Mouse (Mus musculus) cerebellum, adult (tissue): ENCODE data around the gene Polr2e.

Source experiments
- ATAC-seq: cut with Nextera tagmentation; 2 replicates; pipeline ENCODE4 v1.9.2; 2017; ENCODE audit warnings: mild to moderate bottlenecking, moderate library complexity, mixed read lengths; ENCODE audit not compliant: insufficient number of reproducible peaks, low FRiP score, low TSS enrichment

Polr2e gene

DNA sequence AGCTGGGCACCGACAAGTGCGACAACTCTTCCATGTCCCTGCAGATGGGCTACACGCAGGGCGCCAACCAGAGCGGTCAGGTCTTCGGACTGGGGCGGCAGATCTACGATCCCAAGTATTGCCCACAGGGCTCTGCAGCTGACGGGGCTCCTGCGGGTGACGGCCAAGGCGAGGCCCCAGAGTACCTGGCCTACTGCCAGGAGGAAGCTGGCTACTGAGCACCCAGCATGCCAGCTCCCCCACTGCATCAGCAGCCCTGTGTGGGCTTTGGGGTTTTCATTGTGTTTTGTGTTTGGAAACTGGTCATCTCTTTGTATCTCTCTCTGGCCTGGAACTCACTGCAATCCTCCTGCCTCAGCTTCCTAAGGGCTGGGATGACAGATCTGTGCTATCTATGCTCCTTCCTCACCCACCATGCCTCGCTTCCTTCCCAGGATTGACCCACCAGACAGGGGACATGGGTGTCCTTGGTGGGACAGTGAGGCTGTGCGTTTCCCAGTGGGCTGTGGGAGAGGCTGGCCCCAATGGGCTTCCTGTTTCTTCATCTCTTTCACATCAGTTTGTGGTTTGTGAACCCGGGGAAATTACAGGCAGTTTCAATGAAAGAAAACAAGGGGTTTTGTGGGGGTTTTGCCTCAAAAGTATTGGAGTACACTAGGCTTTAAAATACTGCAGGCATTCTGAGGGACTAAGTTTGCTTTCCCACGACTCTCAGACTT is 45.0 kb downstream of the Polr2e start:
- no peak for ATAC-seq

DNA sequence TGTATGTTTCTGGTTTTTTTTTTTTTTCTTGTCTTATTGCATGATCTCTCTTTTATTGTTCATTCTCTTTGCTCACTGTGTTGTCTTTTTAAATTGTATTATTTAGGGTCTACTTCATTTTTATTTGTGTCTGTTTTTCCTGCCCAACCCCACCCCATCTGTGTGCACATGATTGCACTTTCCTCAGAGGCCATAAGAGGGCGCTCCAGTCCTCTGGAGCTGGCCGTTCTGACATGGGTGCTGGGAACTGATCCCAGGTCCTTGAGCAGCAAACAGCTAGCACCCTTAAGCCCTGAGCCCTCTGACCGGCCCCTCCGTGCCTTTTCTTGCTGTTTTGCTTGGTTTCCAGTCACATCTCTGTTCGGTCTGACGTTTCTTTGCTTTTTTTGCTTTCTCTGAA is 48.0 kb downstream of the Polr2e start:
- ATAC-seq, result no peak

DNA sequence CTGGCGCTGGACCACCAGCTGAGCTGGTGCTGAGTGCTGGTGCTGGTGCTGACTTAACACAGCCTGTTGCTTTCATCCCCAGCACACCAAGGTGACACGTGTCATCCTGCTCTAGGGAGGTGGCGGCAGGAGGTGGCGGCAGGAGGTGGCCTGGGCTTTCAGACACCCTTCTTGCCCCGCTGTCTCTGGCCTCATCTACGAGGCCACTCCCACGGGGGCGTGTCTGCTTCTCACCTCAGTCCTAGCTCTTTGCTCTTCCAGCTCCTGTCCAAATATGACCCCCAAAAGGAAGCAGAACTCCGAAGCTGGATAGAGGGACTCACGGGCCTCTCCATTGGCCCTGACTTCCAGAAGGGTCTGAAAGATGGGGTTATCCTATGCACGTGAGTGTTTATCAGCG is 48.5 kb downstream of the Polr2e start:
- ATAC-seq, result no peak

DNA sequence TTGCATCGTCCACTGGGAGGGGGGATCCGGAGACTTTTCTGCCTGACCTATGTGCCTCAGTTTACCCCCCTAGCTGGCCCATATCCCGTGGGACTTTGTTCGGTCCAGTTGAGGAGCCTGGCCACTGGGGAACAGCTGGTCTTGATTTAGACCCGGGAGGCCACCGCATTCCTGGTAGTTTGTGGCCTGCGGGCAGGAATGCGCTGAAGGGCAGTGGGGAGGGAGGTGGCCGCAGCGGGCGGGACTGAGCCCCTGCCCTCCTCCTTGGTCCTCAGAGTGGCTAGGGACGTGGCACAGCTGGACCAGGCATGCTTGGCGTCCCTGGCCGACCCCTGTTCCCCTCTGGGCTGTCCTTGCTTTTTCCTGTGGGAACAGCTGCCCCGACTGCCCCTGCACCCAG is 49.7 kb downstream of the Polr2e start:
- no peak for ATAC-seq

DNA sequence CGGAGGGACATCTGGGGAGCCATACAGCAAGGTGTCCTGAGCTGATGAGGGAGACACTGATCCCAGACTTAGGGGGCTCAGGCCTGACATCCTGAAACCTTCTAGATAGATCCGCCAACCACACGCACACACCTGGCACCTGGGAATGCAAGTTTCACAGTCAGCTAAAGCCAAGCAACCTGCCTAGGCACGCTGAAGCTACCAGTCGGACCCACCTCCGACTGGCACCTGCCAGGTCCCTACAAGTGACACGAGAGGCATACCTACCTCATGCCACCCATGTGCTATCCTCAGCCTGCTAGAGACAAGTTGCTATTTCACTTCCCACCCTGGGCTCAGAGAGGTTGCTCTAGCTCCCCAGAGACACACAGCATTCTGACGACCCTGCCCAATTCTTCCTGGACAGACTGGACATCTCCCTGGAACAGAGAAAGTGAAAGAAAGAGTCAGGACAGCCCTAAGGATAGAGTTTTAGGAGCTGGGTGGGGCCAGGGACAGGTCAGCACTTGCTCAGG is 50.3 kb downstream of the Polr2e start:
- no peak for ATAC-seq

DNA sequence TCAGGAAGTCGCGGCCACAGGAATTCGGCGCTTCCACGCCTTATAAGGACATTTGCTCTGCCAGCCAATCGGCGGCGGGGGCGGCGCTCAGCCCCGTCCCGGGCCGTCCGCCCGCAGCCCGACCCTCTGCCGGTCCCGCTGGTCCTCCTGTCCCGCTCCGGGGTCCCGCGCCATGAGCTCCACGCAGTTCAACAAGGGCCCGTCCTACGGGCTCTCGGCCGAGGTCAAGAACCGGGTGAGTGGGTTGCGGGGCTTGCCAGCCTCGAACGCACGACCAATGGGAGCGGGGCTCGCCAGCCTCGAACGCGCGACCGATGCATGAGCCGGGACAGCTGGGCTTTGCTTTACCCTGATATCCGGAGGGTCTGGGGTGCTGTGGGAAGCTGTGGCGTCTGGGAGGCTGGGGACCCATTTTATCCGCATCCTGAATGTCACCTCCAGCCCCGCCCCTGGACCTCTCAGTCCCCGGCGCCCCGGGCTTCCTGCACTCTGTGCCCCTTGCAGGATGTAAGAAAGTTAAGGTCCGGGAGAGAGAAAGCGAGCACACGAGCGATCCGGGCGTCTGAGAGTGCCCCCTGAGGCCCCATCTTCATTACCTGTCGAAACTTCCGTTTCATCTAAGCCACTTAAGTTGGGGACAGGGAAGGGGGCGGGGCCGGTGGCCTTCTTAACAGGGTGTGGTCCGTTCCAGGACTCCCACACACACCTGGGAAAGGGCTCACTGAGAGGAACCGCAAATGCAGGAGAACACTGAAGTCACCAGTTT is 50.9 kb downstream of the Polr2e start, which contains the start of gene Cnn2:
Gene Cnn2 (plus strand): TSS at position 79 of the 766 bp plus-strand sequence.
- no peak for ATAC-seq

DNA sequence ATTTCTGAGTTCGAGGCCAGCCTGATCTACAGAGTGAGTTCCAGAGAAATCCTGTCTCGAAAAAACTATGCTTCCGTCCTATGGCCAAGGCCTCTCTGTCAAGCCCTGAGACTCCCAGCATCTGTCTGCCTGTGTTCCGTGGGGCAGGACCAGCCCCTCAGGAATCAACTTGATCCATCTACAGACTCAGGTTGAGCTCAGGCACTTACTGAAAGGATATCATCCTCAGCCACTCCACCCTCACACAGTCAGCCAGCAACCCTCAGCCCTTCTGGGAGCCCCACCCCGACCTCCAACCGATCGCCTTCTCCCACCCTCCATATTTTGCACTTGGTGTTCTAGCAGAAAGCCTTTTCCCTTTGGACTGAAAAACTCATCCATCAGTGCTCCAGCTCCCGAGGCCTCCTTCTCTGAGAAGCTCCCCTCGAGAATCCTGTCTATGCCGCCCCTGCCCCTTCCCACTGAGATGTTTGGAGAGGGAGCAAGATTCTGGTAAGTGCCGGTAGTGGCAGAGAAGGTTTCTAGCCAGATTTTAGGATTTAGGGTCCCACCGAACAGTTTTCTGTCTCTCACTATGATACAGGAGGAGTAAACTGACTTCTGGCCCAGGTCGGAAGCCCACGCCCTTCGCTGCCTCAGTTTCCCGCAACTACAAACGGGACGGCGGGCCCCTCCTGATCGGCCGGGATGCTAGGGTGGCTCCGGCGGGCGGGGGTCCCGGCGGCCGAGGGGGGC is 51.7 kb downstream of the Polr2e start:
- no peak for ATAC-seq

DNA sequence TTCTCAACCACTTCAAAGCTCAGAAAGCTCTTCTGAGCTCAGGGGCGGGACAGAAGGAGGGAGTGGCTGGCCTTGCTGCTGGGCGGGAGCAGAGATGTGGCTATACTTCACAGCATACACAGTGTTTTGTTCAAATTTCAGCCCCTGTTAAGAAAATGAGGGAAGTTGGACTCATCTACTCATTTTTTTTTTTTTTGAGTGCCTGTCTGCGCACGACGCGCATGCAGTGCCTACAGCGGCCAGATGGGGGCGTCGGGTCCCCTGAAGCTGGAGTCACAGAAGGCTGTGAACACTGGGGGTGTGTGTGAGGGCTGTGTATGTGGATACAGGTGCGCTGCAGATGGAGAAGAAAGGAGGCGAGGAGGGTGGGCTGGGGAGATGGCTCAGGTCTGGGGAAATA is 52.6 kb downstream of the Polr2e start:
- ATAC-seq, result no peak

DNA sequence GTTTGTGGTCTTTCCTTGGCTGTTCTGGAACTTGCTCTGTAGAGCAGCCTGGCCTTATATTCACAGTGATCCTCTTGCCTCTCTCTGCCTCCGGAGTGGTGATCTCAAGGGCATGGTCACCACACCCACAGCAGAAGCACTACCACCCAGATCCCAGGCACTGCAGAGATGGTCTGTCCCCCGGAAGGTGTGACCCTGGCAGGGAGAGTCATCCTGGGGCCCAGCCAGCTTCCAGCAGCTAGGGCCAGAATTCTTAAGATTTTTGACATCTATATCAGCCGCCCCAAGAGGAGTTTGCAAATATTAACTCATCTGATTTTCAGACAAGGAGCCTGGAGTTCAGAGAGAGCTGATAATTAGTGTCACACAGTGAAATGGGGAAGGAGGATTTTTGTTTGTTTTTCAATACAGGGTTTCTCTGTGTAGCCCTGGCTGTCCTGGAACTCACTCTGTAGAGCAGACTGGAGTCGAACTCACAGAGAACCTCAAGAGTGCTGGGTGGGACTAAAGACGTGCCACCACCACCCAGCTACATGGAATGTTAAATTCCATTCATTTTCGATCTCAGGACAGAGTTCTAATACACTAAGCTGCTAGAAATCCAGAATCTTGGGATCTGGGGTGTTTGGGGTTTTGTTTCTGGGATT is 53.2 kb downstream of the Polr2e start:
- ATAC-seq, result no peak
